8 mouse cellular contexts compared by ENCODE assay signal in the genomic region with DNA sequence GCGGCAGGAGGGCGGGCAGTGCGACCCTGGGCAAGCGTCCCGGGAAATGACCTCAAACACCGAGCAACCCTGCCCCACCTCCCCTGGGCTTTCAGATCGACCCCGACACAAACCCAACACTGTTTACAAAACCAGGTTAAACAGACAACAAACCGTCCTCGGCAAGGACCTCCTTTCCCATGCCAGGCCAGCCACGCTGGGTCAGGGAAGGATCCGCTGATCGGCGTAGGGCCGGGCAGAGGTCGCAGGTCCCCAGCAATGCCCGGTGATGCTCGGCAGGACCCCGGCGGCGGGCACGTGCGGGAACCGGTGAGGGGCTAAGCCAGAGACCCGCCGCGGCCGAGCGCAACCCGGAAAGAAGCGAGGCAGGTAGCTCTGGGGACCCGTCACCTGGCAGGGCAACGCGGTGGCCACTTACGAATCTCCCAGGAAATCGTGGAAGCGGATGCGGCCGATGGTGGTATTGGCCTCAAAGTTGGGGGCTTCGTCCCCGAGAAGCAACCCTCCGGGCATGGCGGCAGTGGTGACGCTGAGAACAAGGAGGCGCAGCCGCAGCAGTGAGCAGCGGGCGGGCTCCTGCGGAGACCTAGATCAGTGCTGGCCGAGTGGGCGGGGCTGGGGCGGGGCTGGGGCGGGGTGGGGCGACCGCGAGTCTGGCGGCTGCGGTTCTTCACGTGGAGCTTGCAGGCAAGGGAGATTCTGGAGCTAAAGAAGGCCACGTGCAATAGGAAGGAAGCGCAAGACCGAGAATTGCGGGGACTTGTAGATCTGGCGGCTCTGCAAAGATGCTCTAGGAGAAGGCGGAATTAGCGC. TPM values are rescaled to one million over a fixed set of nuclear protein-coding genes. Genes with fewer than 3 reads are reported as not detected.
DNase-seq lines count a peak whose midpoint lies in the region; ATAC-seq and TF ChIP-seq lines count a peak whose summit lies in the region.

A gene (minus strand): TSS at position 616 of the 813 bp plus-strand sequence.

- DNase-seq in ES-CJ7 (ENCODE audit: low read depth, low spot score) = peak; percentile 88
- peak; percentile 68 for DNase-seq in cerebellum, adult 11 months
- DNase-seq in forebrain, embryonic 14.5 days (ENCODE audit: low spot score) = peak; percentile 90
- DNase-seq in heart, postnatal 10 days = peak; percentile 84 to 86
- no peak for DNase-seq in large intestine, adult 2 months (ENCODE audit: low read depth, low spot score)
- DNase-seq in lung, adult 18-20 months = peak; percentile 83 to 85

- H3K27me3 ChIP-seq in forebrain, embryonic 14.5 days (replicated peaks; ENCODE audit: control insufficient read depth, insufficient read depth, low read length) = no peaks in the 10 kb centered on the region
- no peaks in the 10 kb centered on the region for H3K27me3 ChIP-seq in neural tube, embryonic 14.5 days (ENCODE audit: control insufficient read depth, insufficient read depth, low read length)
- H3K27me3 ChIP-seq in testis, adult 2 months (ENCODE audit: control insufficient read depth, insufficient read depth, low read length) = no peaks in the 10 kb centered on the region

- peak within 1 kb of the TSS; percentile 93 for H3K4me2 ChIP-seq in forebrain, embryonic 14.5 days (ENCODE audit: low read length)
- peak within 1 kb of the TSS; percentile 67 for H3K4me2 ChIP-seq in neural tube, embryonic 14.5 days (ENCODE audit: low read depth, low read length)

- no peaks in the 10 kb centered on the region for H3K9me3 ChIP-seq in forebrain, embryonic 14.5 days (replicated peaks; ENCODE audit: control insufficient read depth, low read length)
- no peaks in the 10 kb centered on the region for H3K9me3 ChIP-seq in neural tube, embryonic 14.5 days (ENCODE audit: control insufficient read depth, low read length)

- H3K27ac ChIP-seq in forebrain, embryonic 14.5 days (ENCODE audit: low read depth, low read length) = peak within 1 kb of the TSS; percentile 27; the same call in 1 of the 2 replicates
- peak within 1 kb of the TSS; percentile 35; the same call in 1 of the 2 replicates for H3K27ac ChIP-seq in neural tube, embryonic 14.5 days (ENCODE audit: low read depth, low read length)
- peak within 1 kb of the TSS; percentile 39 for H3K27ac ChIP-seq in testis, adult 2 months (ENCODE audit: control insufficient read depth, insufficient read depth, low read depth, low read length)

- peak within 1 kb of the TSS; percentile 90 for H3K9ac ChIP-seq in forebrain, embryonic 14.5 days (ENCODE audit: low read length)
- H3K9ac ChIP-seq in neural tube, embryonic 14.5 days (replicated peaks; ENCODE audit: low read depth, low read length) = peak within 1 kb of the TSS; percentile 74

- peaks cover 11% of the 10 kb centered on the region; the same call in 1 of the 2 replicates for H3K36me3 ChIP-seq in forebrain, embryonic 14.5 days (ENCODE audit: control insufficient read depth, insufficient read depth, low read length)
- H3K36me3 ChIP-seq in neural tube, embryonic 14.5 days (ENCODE audit: control insufficient read depth, insufficient read depth, low read length) = no peaks in the 10 kb centered on the region
- peaks cover 2% of the 10 kb centered on the region; the same call in 1 of the 2 replicates for H3K36me3 ChIP-seq in testis, adult 2 months (ENCODE audit: control insufficient read depth, insufficient read depth, low read length)

- H3K4me1 ChIP-seq in forebrain, embryonic 14.5 days (ENCODE audit: control insufficient read depth, insufficient read depth, low read length) = peaks cover 20% of the 10 kb centered on the region
- peaks cover 22% of the 10 kb centered on the region for H3K4me1 ChIP-seq in neural tube, embryonic 14.5 days (ENCODE audit: control insufficient read depth, insufficient read depth, low read length)
- H3K4me1 ChIP-seq in testis, adult 2 months (ENCODE audit: control insufficient read depth, insufficient read depth, low read length) = peaks cover 5% of the 10 kb centered on the region

- WGBS in forebrain, embryonic 14.5 days = under 1% methylated on average over 65 of the region's 66 CpGs
- WGBS in large intestine, adult 2 months = under 1% methylated on average over 66 of the region's 66 CpGs
- under 1% methylated on average over 66 of the region's 66 CpGs for WGBS in neural tube, embryonic 14.5 days

- H3K4me3 ChIP-seq in forebrain, embryonic 14.5 days (ENCODE audit: low read depth, low read length) = peak within 1 kb of the TSS; percentile 81
- peak within 1 kb of the TSS; percentile 54 for H3K4me3 ChIP-seq in neural tube, embryonic 14.5 days (ENCODE audit: low read depth, low read length)
- H3K4me3 ChIP-seq in testis, adult 2 months (ENCODE audit: control insufficient read depth, low read depth, low read length) = peak within 1 kb of the TSS; percentile 87

- no peak for TF ChIP-seq CTCF in testis, adult 2 months (IDR thresholded peaks at IDR 0.05; ENCODE audit: control insufficient read depth, insufficient read depth, insufficient replicate concordance, low read depth, low read length)

- intact Hi-C loops in heart, postnatal 10 days (cut with DNase I) = loop anchor here (2.0 kb wide), 1 partner anchor 120 kb away; a partner anchor contains a TSS

- peak; percentile 86 for TF ChIP-seq POLR2A in testis, adult 2 months (IDR thresholded peaks at IDR 0.05; ENCODE audit: control insufficient read depth, low read depth, low read length)

- peak; percentile 95 for ATAC-seq in forebrain, embryonic 14.5 days
- ATAC-seq in neural tube, embryonic 14.5 days (ENCODE audit: low read depth) = peak; percentile 98

RNA-seq across cellular contexts. Expression of the gene that starts here (rescaled TPM):
- polyA plus RNA-seq in forebrain, embryonic 14.5 days (2014; fragmentation: Nextera tagmentation; extraction: Ambion mirVana) = 256 and 281 TPM in 2 replicates
- 100 to 1,000 TPM; 230 to 240 TPM for total RNA-seq in heart, postnatal 10 days (2021)
- polyA plus RNA-seq in large intestine, adult 2 months (2012; rRNA removed) = 153 and 163 TPM in 2 replicates
- 154 and 180 TPM in 2 replicates for polyA plus RNA-seq in neural tube, embryonic 14.5 days (2014; fragmentation: Nextera tagmentation; extraction: Ambion mirVana)
- polyA plus RNA-seq in testis, adult 2 months (2012; rRNA removed) = 115 and 129 TPM in 2 replicates
